Mouse (Mus musculus) heart, adult 18-20 months (tissue): ENCODE measurements at regions not wholly inside any gene's neighbourhood (a gene's known extent, or its start where the extent isn't known, plus 50 kb on each side); places are given as distances from the start of the nearest gene placed in this dataset.

ENCODE experiments used
- DNase-seq, 2 experiments: peaks; one replicate each; pipeline ENCODE4 v3.0.0; 2021 to 2022; ENCODE audit warnings: mixed read lengths in 1 of 2

- DNase-seq, result peak; percentile 48 to 56
Observed at GRCm38 (mm10) chr14:31945125-31945524, 83.7 kb upstream of the Galnt15 start.

DNA sequence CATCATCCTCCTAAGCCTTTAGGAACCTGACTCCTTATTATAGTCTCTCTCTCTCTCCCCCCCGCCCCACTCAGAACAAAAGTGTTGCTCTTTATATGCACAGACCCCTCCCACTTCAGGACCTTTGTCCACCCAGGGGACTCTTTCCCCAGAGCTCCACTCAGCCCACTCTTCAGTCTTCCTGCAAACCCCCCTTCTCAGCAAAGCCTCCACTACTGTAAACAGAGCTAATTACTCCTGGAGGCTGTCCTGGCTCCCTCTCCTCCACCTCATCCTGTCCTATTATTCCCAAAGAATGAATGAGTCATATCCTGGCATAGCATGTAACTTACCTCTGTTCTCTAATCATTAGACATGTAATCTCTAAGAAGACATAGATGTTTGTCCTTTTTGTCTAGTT, 82.8 kb upstream of the Galnt15 start:
- DNase-seq, result peak; percentile 20 to 59

- DNase-seq, result no peak
Observed at GRCm38 (mm10) chr14:31947246-31947645, 81.5 kb upstream of the Galnt15 start.

GRCm38 (mm10) chr14:31951894-31952293, 76.9 kb upstream of the Galnt15 start:
- no peak for DNase-seq

- no peak for DNase-seq
Observed at GRCm38 (mm10) chr14:31953783-31954182, 75.0 kb upstream of the Galnt15 start.

DNA sequence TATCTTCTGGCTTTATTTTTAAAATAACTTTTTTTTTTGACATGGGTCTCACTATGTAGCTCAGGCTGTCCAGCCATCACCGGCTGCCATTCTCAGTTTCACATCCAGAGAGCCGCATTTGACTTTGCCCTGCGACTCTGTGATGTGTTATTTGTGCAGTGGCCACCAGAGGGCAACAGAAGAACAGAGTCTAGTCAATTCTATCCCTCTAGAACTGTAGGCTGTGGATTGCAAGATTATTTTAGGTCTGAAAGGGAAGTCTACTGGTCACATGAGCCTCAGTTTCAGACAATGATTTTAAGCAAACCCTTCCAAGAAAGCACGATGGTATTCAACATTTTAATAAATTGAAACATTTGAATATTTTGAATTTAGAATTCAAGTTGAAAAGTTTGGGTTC, 73.8 kb upstream of the Galnt15 start:
- peak; percentile 85 to 95 for DNase-seq

DNA sequence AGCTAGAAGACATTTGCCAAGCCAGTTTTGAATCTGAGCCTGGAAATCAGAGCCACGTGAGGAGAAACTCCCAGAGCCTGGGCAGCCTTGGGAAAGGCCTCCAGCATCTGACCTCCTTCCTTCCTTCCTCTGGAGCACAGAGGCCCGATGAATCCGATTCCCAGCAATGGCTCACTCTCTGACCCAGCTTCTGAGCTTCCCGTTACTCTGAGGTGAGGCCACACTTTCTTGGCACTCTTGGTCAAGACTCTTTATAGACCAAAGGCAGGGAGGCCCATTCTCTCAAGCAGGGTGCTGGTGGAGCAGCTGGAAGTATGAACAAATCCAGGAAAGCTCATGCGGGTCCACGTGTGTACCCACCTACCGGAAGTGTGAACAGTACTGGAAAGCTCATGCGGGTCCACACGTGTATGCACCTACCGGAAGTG, 71.6 kb upstream of the Galnt15 start:
- peak; percentile 74 to 88 for DNase-seq

DNA sequence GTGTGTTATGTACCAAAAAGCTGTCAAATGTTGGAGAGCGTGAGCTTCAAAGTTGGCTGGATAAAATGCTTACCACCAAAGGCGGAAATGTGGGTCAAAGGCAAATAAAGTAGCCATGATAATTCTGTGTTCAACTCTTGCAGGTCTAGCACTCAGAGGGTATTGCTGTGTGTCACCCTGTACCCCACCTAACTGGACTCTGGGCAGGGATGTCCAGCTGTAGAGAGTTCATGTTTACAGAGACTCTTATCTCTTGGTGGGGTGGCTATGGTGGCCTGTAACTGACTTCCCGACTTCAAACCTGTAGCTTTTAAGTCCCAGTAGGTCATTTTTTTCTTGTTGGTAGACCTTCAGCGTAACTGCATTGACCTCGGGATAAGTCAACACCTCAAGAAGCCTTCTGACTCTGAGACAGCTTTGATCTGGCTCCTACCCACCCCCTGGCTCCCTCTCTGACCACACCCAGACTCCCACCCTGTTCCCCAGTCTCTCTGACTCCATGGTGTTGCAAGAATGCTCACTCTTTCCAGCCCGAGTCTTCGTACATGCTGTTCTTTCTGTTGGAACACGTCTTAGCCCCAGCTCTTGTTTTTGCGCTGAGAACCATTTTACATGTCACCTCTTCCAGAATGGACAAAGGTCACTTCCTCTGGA, 68.5 kb upstream of the Galnt15 start:
- peak; percentile 76 to 88 for DNase-seq

DNA sequence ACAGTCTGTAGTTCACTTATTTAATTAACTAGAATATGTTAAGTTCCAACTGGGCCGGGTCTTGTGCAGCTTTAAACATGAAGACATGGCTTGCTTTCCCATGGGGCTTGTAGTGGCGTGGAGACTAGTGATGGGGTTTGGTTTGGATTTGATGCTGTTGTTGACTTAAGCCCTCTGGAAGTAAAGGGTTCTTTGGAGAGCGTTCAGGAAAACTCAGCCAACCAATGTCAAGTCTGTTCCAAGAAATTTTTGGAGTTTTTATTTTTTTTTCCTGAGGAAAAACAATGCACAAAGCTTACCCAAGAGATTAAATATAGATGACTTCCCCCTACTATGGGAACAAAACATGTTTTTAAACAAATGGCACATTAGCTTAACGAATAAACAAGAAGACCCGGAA, 67.3 kb upstream of the Galnt15 start:
- peak; percentile 82 to 88 for DNase-seq

DNA sequence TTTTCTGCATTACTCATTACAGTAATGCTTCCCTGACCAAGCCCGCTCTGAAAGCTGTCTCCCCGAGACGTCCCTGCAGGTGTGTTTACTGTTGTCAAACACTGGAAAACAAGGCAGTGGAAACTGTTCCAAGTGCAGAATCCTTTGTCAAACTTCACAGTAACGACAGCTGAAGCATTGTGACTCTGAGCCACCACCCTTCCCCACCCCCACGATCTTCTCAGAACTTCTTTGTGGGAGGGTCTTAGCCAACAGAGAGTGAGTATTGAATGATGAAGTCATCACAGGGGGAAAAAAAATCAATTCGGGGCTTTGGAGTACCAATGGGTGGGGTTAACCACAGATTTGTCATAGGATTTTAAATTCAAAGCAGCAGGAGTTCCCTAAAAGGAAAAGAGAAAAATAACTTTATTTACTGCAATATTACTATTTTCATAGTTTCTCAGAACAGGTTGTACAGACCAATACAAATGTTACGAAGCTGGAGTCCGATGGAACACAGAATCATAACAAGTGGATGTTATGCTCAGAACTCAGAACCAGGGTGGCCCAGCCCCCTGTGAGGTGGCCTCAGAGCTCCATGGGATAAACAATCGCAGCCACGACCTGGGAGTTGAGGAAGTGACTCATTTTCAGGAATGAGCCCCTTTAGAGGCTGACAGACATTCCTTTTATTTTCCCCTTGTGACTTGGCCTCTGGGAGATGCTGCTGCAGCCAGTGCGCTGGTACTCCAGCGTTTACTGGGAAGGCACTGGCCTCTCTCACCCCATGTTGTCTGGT, 65.5 kb upstream of the Galnt15 start:
- peak; percentile 75 to 84 for DNase-seq

GRCm38 (mm10) chr14:31964076-31964475, 64.7 kb upstream of the Galnt15 start:
- DNase-seq, result peak in 1 of 2 experiments; percentile 20

DNA sequence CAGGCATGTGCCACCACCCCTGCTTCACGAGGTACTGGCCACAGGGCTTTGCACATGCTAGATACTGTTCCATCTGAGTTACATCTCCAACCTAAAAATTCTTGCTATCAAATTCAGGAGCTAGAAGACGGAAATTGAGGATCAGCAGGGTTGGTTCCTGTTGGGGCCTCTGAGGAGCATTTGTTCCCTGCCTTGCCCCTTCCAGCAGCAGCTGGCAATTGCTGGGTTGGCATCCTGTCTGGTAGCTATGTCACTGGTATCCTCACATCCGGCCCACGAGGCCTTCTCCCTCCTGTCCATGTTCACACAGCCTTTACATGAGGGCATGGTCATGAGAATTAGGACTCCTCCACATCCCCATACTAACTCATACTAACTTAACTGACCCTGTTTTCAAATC, 64.0 kb upstream of the Galnt15 start:
- DNase-seq, result no peak

GRCm38 (mm10) chr14:31969531-31969930, 59.3 kb upstream of the Galnt15 start:
- DNase-seq, result no peak

DNA sequence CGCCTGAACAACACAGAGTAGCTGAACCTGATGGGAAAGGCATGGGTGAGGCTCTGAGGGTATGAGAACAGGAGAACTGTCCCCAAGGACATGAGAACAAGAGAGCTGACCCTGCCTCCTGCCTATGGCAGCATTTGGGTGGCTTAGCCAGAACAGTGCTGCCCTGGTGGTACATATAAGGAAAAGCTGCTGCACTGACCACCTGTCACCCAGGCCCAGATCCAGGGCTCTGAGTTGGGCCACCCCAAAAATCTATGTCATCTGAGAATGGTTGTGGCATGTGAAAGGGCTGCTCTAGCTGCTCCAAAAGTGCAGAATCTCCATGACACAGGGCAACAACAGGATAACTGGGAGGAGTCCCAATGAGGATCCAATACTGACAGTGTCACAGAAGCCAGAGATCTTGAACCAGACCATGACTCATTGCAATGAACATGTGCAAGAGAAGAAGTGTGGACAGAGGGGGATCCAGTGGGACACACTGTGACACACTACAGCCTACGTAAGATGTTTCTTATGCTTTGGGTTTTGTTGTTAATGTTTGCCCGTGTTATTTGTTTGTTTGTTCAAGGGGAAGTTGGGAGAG, 58.5 kb upstream of the Galnt15 start:
- no peak for DNase-seq

- DNase-seq, result no peak
Observed at GRCm38 (mm10) chr14:31970851-31971250, 57.9 kb upstream of the Galnt15 start.

DNA sequence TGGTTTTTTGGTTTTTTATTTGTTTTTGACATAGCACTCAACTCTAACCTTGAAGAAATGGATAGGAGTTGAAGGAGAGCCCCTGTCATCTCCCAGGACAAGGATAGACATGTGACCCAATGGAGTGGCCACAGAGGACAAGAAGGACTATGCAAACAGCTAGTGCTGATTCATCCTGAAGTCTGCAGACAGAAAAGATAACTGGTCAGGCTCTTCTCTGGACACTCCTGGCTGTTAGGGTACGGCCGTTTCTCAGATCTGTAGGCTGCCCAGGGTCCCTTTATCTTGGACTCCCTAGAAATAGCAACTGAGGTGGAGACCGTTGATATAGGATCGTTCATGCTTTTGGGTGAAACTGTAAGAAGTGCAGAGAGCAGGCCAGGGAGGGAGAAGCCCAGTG, 55.1 kb upstream of the Galnt15 start:
- no peak for DNase-seq

DNA sequence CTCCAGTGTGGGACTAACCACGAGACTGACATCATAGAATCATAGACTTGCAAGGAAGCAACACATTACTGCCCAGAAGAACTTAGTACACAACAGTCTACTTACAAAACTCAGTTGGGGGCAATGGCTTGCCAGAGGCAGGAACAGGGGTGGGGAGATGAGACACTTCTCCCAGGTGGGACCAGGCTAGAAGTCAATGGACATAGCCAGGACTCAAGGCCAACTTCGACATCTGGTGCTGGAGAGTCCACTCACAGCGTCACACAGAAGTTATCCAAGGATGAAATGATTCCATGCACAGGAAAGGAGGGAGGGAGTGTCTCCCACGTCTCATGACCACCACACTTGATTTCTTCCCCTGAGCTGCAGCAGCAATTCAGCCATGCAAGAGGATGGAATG, 50.6 kb upstream of the Galnt15 start:
- DNase-seq, result peak in 1 of 2 experiments; percentile 31

- DNase-seq, result no peak
Observed at GRCm38 (mm10) chr14:31978690-31979089, 50.1 kb upstream of the Galnt15 start.
